Mouse (Mus musculus): Measurements from ENCODE around the gene Bicd2.

DNA sequence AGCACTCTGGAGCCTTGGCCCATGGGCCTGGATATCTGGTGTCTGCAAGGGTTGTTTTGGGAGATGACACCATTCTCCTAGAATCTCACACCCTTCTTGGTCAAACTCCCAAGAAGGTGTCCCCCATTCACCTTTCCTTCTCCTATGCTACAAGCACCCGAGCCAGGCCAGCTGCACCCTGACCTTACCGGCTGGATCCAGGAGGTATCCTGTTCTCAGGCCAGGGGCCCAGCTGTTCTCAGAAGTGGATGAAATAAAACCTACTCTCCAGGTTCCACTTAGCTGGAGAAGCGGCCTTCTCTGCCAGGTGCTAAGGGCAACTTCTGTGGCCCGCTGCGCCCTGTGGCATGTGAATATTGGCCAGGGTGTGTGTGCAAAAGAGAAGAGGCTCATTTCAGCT is 16.5 kb upstream of the Bicd2 start:
- TF ChIP-seq CTCF (IDR thresholded peaks at IDR 0.05; ENCODE audit: low read depth, low read length) (no peak), POLR2A (IDR thresholded peaks at IDR 0.05; ENCODE audit: borderline replicate concordance, low read depth, low read length) (no peak)

All from bone marrow macrophage, adult 2 months (primary cell).